Mouse (Mus musculus) layer of hippocampus, postnatal 14 days (tissue): ENCODE data around the gene Clstn2. TPM values are rescaled to one million over a fixed set of nuclear protein-coding genes. Genes with fewer than 3 reads are reported as not detected.

ENCODE experiments used
- DNase-seq, 2 experiments: peaks; one replicate each; pipeline ENCODE4 v3.0.0; 2021 to 2022; ENCODE audit warnings: low spot score in 2 of 2, mixed read lengths in 1 of 2
- total RNA-seq, 2 experiments: library from RNA; stranded (reverse); gene quantifications; 2 replicates each; pipeline ENCODE4 v1.2.3; 2021

Clstn2 gene
- total RNA-seq, 2 experiments from 2014 or later = 152 to 159 TPM

- DNase-seq = no peak
These were observed 79.1 kb downstream of the Clstn2 start for GRCm38 (mm10) chr9:97953746-97954359.

- no peak for DNase-seq
These were observed 82.5 kb downstream of the Clstn2 start for GRCm38 (mm10) chr9:97950378-97951006.

- no peak for DNase-seq
These were observed 113.7 kb downstream of the Clstn2 start for GRCm38 (mm10) chr9:97919326-97919725.

GRCm38 (mm10) chr9:97891415-97891814 lies 141.6 kb downstream of the Clstn2 start:
- DNase-seq = no peak

GRCm38 (mm10) chr9:97883336-97883735 lies 149.6 kb downstream of the Clstn2 start:
- no peak for DNase-seq

- no peak for DNase-seq
These were observed 165.8 kb downstream of the Clstn2 start for GRCm38 (mm10) chr9:97867013-97867700.

GRCm38 (mm10) chr9:97852859-97853258 lies 180.1 kb downstream of the Clstn2 start:
- no peak for DNase-seq

- DNase-seq = peak in 1 of 2 experiments; percentile 30
These were observed 184.8 kb downstream of the Clstn2 start for GRCm38 (mm10) chr9:97847873-97848838.

GRCm38 (mm10) chr9:97842054-97842453 lies 190.9 kb downstream of the Clstn2 start:
- no peak for DNase-seq

GRCm38 (mm10) chr9:97831216-97831615 lies 201.8 kb downstream of the Clstn2 start:
- DNase-seq = no peak

- no peak for DNase-seq
These were observed 203.1 kb downstream of the Clstn2 start for GRCm38 (mm10) chr9:97829919-97830318.

- no peak for DNase-seq
These were observed 205.3 kb downstream of the Clstn2 start for GRCm38 (mm10) chr9:97827689-97828088.

GRCm38 (mm10) chr9:97826077-97826947 lies 206.7 kb downstream of the Clstn2 start:
- no peak for DNase-seq

- DNase-seq = no peak
These were observed 215.9 kb downstream of the Clstn2 start for GRCm38 (mm10) chr9:97817116-97817515.

GRCm38 (mm10) chr9:97816143-97816805 lies 216.7 kb downstream of the Clstn2 start:
- DNase-seq = no peak

GRCm38 (mm10) chr9:97813157-97813556 lies 219.8 kb downstream of the Clstn2 start:
- no peak for DNase-seq

- no peak for DNase-seq
These were observed 225.9 kb downstream of the Clstn2 start for GRCm38 (mm10) chr9:97807031-97807430.

GRCm38 (mm10) chr9:97793661-97794060 lies 239.3 kb downstream of the Clstn2 start:
- DNase-seq = no peak

GRCm38 (mm10) chr9:97788151-97788670 lies 244.8 kb downstream of the Clstn2 start:
- no peak for DNase-seq
